Mouse (Mus musculus): Measurements from ENCODE around the gene 4930578G10Rik. TPM values are rescaled to one million over a fixed set of nuclear protein-coding genes. Genes with fewer than 3 reads are reported as not detected.
A peak's percentile ranks its signal among the peaks of the same experiment; 100 is the strongest.

Gene 4930578G10Rik
- polyA plus RNA-seq, 1 experiment from 2014 or later: 0.34 TPM

DNA sequence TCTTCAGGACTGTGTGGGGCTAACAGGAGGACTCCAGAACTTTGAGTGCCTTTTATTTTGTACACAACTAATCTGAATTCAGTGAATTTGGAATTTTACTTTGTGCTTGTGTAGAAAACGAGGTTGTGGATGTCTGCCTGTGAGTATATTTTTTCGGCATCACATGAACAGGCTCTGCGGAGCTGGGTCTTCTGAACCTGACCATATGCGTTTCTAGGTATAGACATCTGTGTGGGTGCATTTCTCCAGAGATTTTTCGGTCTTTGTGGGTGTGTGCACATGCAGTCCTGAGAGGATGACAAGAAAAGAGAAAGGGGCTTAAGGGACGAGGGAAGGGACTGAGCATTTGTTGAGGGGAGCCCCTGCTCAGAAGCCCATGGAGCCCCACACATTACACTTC lies 151.6 kb downstream of the 4930578G10Rik start:
- no peak overlapping the region for H3K4me2 ChIP-seq (ENCODE audit: low read length)
- H3K9me3 ChIP-seq (ENCODE audit: control insufficient read depth, low read length): no peaks in the 10 kb centered on the region
- H3K27ac ChIP-seq (ENCODE audit: low read depth): no peak overlapping the region
- H3K36me3 ChIP-seq (ENCODE audit: control insufficient read depth, insufficient read depth, low read length): no peaks in the 10 kb centered on the region
- no peak overlapping the region for H3K4me3 ChIP-seq (ENCODE audit: low read depth, low read length)
- no peak overlapping the region for H3K9ac ChIP-seq (ENCODE audit: low read length)
- no peak for ATAC-seq (replicated peaks; ENCODE audit: low FRiP score, low TSS enrichment, low read depth)
- peak; percentile 13 for DNase-seq (ENCODE audit: low spot score)
- 88% methylated on average over 6 of the region's 6 CpGs for WGBS
- no peaks in the 10 kb centered on the region for H3K27me3 ChIP-seq (replicated peaks; ENCODE audit: control insufficient read depth, insufficient read depth, low read length)
- H3K4me1 ChIP-seq (replicated peaks; ENCODE audit: control insufficient read depth, insufficient read depth, low read length): no peaks in the 10 kb centered on the region

- H3K27me3 ChIP-seq (replicated peaks; ENCODE audit: control insufficient read depth, insufficient read depth, low read length): no peaks in the 10 kb centered on the region
- H3K36me3 ChIP-seq (ENCODE audit: control insufficient read depth, insufficient read depth, low read length): no peaks in the 10 kb centered on the region
- ATAC-seq (replicated peaks; ENCODE audit: low FRiP score, low TSS enrichment, low read depth): no peak
- no peak overlapping the region for H3K4me3 ChIP-seq (ENCODE audit: low read depth, low read length)
- H3K9me3 ChIP-seq (ENCODE audit: control insufficient read depth, low read length): no peaks in the 10 kb centered on the region
- H3K9ac ChIP-seq (ENCODE audit: low read length): no peak overlapping the region
- H3K27ac ChIP-seq (ENCODE audit: low read depth): no peak overlapping the region
- no peak overlapping the region for H3K4me2 ChIP-seq (ENCODE audit: low read length)
- DNase-seq (ENCODE audit: low spot score): peak; percentile 21
- WGBS: 92% methylated on average over 6 of the region's 6 CpGs
- no peaks in the 10 kb centered on the region for H3K4me1 ChIP-seq (replicated peaks; ENCODE audit: control insufficient read depth, insufficient read depth, low read length)
Observed at GRCm38 (mm10) chr4:42888806-42889205, 153.5 kb downstream of the 4930578G10Rik start.

GRCm38 (mm10) chr4:42891176-42891575 lies 155.8 kb downstream of the 4930578G10Rik start:
- peak; percentile 10 for DNase-seq (ENCODE audit: low spot score)
- no peaks in the 10 kb centered on the region for H3K36me3 ChIP-seq (ENCODE audit: control insufficient read depth, insufficient read depth, low read length)
- H3K27ac ChIP-seq (ENCODE audit: low read depth): no peak overlapping the region
- H3K4me2 ChIP-seq (ENCODE audit: low read length): no peak overlapping the region
- no peaks in the 10 kb centered on the region for H3K9me3 ChIP-seq (ENCODE audit: control insufficient read depth, low read length)
- H3K4me3 ChIP-seq (ENCODE audit: low read depth, low read length): no peak overlapping the region
- H3K27me3 ChIP-seq (replicated peaks; ENCODE audit: control insufficient read depth, insufficient read depth, low read length): no peaks in the 10 kb centered on the region
- ATAC-seq (replicated peaks; ENCODE audit: low FRiP score, low TSS enrichment, low read depth): no peak
- H3K4me1 ChIP-seq (replicated peaks; ENCODE audit: control insufficient read depth, insufficient read depth, low read length): no peaks in the 10 kb centered on the region
- 67% methylated on average over 7 of the region's 7 CpGs for WGBS
- H3K9ac ChIP-seq (ENCODE audit: low read length): no peak overlapping the region

DNA sequence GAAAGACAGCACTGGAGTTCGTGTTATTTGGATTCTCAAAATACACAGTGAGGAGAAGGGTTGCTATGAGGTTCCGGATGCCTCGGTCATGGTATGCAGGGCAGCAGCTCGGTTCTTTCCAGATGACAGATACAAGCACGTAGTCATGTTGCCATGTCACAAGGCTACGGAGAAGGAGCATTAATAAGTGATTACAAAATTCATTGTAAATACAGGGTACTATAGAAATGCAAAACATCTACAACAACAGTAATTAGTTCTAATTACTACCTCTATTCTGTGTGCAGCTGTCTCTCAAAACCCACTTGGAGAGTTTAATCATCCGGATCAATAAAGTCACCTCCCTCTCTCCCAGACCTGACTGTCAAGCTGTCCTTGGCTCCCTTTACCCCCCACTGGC lies 159.8 kb downstream of the 4930578G10Rik start:
- no peak for ATAC-seq (replicated peaks; ENCODE audit: low FRiP score, low TSS enrichment, low read depth)
- no peak for DNase-seq (ENCODE audit: low spot score)
- no peaks in the 10 kb centered on the region for H3K27me3 ChIP-seq (replicated peaks; ENCODE audit: control insufficient read depth, insufficient read depth, low read length)
- WGBS: 74% methylated on average over 7 of the region's 7 CpGs
- H3K9ac ChIP-seq (ENCODE audit: low read length): no peak overlapping the region
- H3K4me2 ChIP-seq (ENCODE audit: low read length): no peak overlapping the region
- no peak overlapping the region for H3K4me3 ChIP-seq (ENCODE audit: low read depth, low read length)
- H3K36me3 ChIP-seq (ENCODE audit: control insufficient read depth, insufficient read depth, low read length): no peaks in the 10 kb centered on the region
- H3K4me1 ChIP-seq (replicated peaks; ENCODE audit: control insufficient read depth, insufficient read depth, low read length): no peaks in the 10 kb centered on the region
- H3K9me3 ChIP-seq (ENCODE audit: control insufficient read depth, low read length): no peaks in the 10 kb centered on the region
- no peak overlapping the region for H3K27ac ChIP-seq (ENCODE audit: low read depth)

Other genes starting within 250 kb of the 4930578G10Rik start
- gene Fam205a2, start 207.4 kb upstream of the 4930578G10Rik start, polyA plus RNA-seq (2014; fragmentation: Nextera tagmentation; extraction: Ambion mirVana): 0.05 TPM in 1 of 2 replicates, not detected in the other
- not detected in 2 replicates for gene Gm10591, start 123.3 kb upstream of the 4930578G10Rik start, polyA plus RNA-seq (2014; fragmentation: Nextera tagmentation; extraction: Ambion mirVana)
- 0.35 TPM in 1 of 2 replicates, not detected in the other for gene Gm2564, start 105.8 kb upstream of the 4930578G10Rik start, polyA plus RNA-seq (2014; fragmentation: Nextera tagmentation; extraction: Ambion mirVana)
- gene Ccl27b, start 80.3 kb upstream of the 4930578G10Rik start, polyA plus RNA-seq (2014; fragmentation: Nextera tagmentation; extraction: Ambion mirVana): not detected in 2 replicates
- not detected in 2 replicates for gene Il11ra2, start 73.7 kb upstream of the 4930578G10Rik start, polyA plus RNA-seq (2014; fragmentation: Nextera tagmentation; extraction: Ambion mirVana)
- not detected in 2 replicates for gene Ccl19, start 21.0 kb downstream of the 4930578G10Rik start, polyA plus RNA-seq (2014; fragmentation: Nextera tagmentation; extraction: Ambion mirVana)
- gene Ccl21a, start 38.4 kb downstream of the 4930578G10Rik start, polyA plus RNA-seq (2014; fragmentation: Nextera tagmentation; extraction: Ambion mirVana): 42.6 and 61.4 TPM in 2 replicates
- not detected in 2 replicates for gene Fam205a1, start 118.3 kb downstream of the 4930578G10Rik start, polyA plus RNA-seq (2014; fragmentation: Nextera tagmentation; extraction: Ambion mirVana)
- gene Gm12394, start 121.2 kb downstream of the 4930578G10Rik start, polyA plus RNA-seq (2014; fragmentation: Nextera tagmentation; extraction: Ambion mirVana): 0.14 TPM in 1 of 2 replicates, not detected in the other
- gene Fam205c, start 138.7 kb downstream of the 4930578G10Rik start, polyA plus RNA-seq (2014; fragmentation: Nextera tagmentation; extraction: Ambion mirVana): 0.43 and 0.81 TPM in 2 replicates
- gene Phf24, start 181.1 kb downstream of the 4930578G10Rik start, polyA plus RNA-seq (2014; fragmentation: Nextera tagmentation; extraction: Ambion mirVana): 1.6 and 1.9 TPM in 2 replicates
- 7.3 and 7.4 TPM in 2 replicates for gene Dnajb5, start 214.3 kb downstream of the 4930578G10Rik start, polyA plus RNA-seq (2014; fragmentation: Nextera tagmentation; extraction: Ambion mirVana)
- gene 1700022I11Rik, start 234.1 kb downstream of the 4930578G10Rik start, polyA plus RNA-seq (2014; fragmentation: Nextera tagmentation; extraction: Ambion mirVana): 0.44 and 0.97 TPM in 2 replicates

Measured in intestine, embryonic 14.5 days (tissue).